Mouse (Mus musculus) neural tube, embryonic 13.5 days (tissue): ENCODE measurements around the gene Radil. TPM values are rescaled to one million over a fixed set of nuclear protein-coding genes. Genes with fewer than 3 reads are reported as not detected.

ENCODE experiments used
- ATAC-seq: fragments of 200-750 bp; cut with Nextera tagmentation; 2 replicates; pipeline ENCODE4 v1.8.0; 2017; ENCODE audit warnings: low read depth, mild to moderate bottlenecking, moderate TSS enrichment, moderate library complexity
- H3K27ac ChIP-seq: fragments of 300-500 bp; sonication (generic); replicated peaks from 2 replicates; pipeline ENCODE4 v1.5.1; 2015; ENCODE audit warnings: moderate library complexity, mild to moderate bottlenecking, inconsistent platforms
- H3K27me3 ChIP-seq: fragments of 300-500 bp; sonication (generic); 2 replicates; pipeline ENCODE4 v1.6.1; 2015; ENCODE audit warnings: mild to moderate bottlenecking, inconsistent platforms
- H3K36me3 ChIP-seq: fragments of 300-500 bp; sonication (generic); 2 replicates; pipeline ENCODE4 v1.6.1; 2015; ENCODE audit warnings: mild to moderate bottlenecking, inconsistent platforms
- H3K4me1 ChIP-seq: fragments of 300-500 bp; sonication (generic); replicated peaks from 2 replicates; pipeline ENCODE4 v1.6.1; 2015; ENCODE audit warnings: inconsistent platforms
- H3K4me2 ChIP-seq: fragments of 300-500 bp; sonication (generic); 2 replicates; pipeline ENCODE4 v1.6.1; 2015; ENCODE audit warnings: inconsistent platforms, mild to moderate bottlenecking, moderate library complexity
- H3K4me3 ChIP-seq: fragments of 300-500 bp; sonication (generic); 2 replicates; pipeline ENCODE4 v1.5.1; 2015; ENCODE audit warnings: mild to moderate bottlenecking, inconsistent platforms
- H3K9ac ChIP-seq: fragments of 300-500 bp; sonication (generic); 2 replicates; pipeline ENCODE4 v1.6.1; 2015; ENCODE audit warnings: moderate library complexity, mild to moderate bottlenecking, inconsistent platforms
- H3K9me3 ChIP-seq: fragments of 300-500 bp; sonication (generic); 2 replicates; pipeline ENCODE4 v1.6.1; 2016; ENCODE audit warnings: inconsistent platforms
- WGBS: fragments of 180-500 bp; shearing (Covaris S2); methylation state at CpG from one replicate; pipeline ENCODE4 v1.1.7; 2015; 5-methylcytosine and 5-hydroxymethylcytosine counted together
- polyA plus RNA-seq: library from polyadenylated mRNA; unstranded; fragments of >200 nt; fragmentation: Nextera tagmentation; extraction: Ambion mirVana; gene quantifications from 2 replicates; pipeline ENCODE4 v1.2.1, GENCODE M21; 2015

Radil gene
- polyA plus RNA-seq, 1 experiment from 2014 or later = 11.8 TPM

DNA sequence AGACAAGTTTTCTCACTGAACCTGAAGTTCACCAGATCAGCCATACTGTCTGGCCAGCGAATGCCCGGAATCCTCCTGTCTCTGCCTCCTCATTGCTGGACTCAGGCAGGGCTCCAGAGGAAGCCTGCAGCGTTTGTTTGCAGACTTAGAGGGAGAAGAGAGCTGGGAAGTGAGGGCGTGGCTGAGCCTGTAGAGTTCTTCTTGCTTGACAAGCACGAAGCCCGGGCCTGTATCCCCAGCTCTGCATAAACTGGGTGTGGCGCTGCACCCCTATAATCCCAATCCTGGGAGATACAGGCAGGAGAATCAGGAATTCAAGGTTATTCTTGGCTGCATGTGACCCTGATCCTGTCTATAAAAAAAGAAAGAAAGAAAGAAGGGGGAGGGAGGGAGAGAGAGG lies 9.4 kb upstream of the Radil start:
- H3K27me3 ChIP-seq = no peaks in the 10 kb centered on the region
- H3K4me3 ChIP-seq = no peak overlapping the region
- no peak for ATAC-seq
- no peaks in the 10 kb centered on the region for H3K9me3 ChIP-seq
- no peaks in the 10 kb centered on the region for H3K4me1 ChIP-seq
- H3K36me3 ChIP-seq = no peaks in the 10 kb centered on the region
- no peak overlapping the region for H3K27ac ChIP-seq
- no peak overlapping the region for H3K9ac ChIP-seq
- WGBS = 55% methylated on average over 7 of the region's 7 CpGs
- no peak overlapping the region for H3K4me2 ChIP-seq

DNA sequence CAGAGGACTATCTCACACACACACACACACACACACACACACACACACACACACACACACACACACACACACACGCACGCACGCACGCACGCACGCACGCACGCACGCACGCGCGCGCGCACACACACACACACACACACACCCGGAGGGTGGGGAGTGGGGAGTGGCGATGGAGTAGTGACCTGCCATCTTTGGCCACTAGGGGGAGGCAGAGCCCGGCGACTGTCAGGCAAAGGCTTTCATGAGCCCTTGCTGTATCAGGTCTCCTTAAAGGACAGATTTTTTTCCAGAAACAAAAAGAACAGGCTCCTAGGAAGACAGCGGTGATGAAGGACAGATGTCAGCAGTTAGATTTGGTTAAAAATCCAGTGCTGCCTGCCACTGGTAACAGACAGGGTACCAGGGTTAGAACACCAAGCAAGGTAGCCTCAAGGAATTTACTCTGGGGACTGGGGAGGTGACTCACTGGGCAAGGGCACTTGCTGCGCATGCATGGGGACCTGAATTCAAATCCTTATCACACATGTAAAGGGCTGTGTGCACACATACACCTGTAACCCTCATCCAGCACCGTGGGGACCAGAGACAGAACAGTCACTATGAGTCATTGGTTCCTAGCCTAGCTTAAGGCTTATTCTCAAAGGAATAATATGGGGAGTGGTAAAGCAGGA lies 6.6 kb upstream of the Radil start:
- Histone ChIP-seq H3K27me3 (no peaks in the 10 kb centered on the region), H3K9ac (no peak overlapping the region), H3K36me3 (no peaks in the 10 kb centered on the region), H3K9me3 (no peaks in the 10 kb centered on the region), H3K4me2 (0 out of 2 replicates have a peak overlapping the region, but pooled peaks have one; percentile 9), H3K27ac (no peak overlapping the region), H3K4me1 (no peaks in the 10 kb centered on the region), H3K4me3 (no peak overlapping the region)
- WGBS = 27% methylated on average over 13 of the region's 21 CpGs
- ATAC-seq = peak; percentile 66; the same call in 1 of the 2 replicates

DNA sequence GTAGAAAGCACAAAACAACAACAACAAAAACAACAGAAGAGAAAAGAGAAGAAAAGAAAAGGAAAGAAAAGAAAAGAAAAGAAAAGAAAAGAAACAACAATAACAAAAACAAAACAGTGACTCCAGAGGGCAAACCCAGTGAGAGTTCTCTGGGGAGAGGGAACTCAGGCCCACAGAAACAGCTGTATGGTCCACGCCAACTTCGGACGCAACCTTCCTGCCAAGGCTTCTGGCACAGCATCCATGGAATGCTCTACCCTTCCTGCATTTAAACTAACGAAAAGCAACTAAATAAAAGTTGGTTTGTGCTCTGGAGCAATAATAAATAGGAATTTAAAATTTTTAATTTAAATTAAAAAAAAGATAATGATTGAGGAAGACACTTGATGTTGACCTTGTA lies 5.8 kb upstream of the Radil start:
- no peak overlapping the region for H3K4me2 ChIP-seq
- H3K27ac ChIP-seq = no peak overlapping the region
- no peaks in the 10 kb centered on the region for H3K4me1 ChIP-seq
- no peaks in the 10 kb centered on the region for H3K27me3 ChIP-seq
- no peaks in the 10 kb centered on the region for H3K9me3 ChIP-seq
- WGBS = 93% methylated on average over 4 of the region's 4 CpGs
- no peak overlapping the region for H3K4me3 ChIP-seq
- ATAC-seq = no peak
- H3K36me3 ChIP-seq = no peaks in the 10 kb centered on the region
- no peak overlapping the region for H3K9ac ChIP-seq

DNA sequence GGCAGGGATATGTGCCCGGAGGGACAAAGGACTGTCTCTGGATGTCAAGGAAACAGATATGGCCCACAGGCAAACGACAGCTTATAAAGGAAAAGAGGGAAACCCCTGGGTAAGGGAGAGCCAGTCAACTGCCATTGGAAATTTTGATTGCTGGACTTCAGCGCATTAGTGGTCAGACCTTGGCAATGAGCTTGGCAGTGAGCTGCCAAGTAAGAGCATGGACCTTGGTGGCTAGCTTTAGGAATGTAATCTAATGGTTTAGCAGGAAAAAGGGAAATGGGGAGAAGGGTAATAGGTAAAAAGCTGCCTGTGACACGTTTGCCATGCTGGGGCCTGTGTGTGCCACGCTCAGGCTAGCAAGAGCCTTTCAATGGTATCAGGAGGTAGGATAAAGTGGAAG lies 5.0 kb upstream of the Radil start:
- Histone ChIP-seq H3K36me3 (no peaks in the 10 kb centered on the region), H3K9ac (no peak overlapping the region), H3K4me3 (no peak overlapping the region), H3K27me3 (no peaks in the 10 kb centered on the region), H3K27ac (no peak overlapping the region), H3K4me1 (0 out of 2 replicates have a peak, but pooled peaks cover 2% of the 10 kb centered on the region), H3K4me2 (no peak overlapping the region), H3K9me3 (no peaks in the 10 kb centered on the region)
- ATAC-seq = no peak
- WGBS = 80% methylated on average over 5 of the region's 5 CpGs

DNA sequence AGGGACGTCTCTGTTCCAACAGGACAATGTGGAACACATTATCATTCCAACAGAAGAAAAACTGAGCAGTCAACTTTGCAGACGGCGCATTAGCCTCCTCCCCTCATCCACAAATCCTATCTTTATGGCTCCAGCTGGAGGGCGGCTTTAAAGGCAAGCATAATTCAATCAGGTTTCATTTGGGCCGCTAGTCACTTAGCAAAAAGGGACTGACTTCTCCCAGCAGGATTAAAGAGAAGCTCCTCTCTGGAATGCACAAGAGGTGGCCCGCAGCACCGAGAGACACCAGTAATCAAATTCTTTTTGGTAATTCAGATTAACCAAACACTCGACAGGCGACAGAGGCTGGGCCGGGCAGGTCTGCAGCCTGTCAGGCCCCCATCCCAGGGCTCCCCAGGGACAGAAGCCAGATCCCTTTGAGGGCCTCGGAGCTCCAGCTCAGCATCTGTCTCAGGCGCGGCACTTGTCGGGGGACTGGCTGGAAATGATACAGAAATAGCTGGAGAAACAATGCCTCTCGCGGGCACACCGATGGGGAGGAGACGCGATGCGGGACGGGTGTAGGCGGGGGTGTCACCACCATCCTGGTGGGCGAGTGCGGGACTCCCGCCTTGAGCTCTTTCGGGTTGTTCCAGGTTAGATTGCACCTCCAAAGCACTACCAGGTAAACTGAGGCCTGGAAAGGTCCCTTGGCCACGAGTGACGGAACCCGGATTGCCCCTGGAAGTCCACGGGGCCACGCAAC lies 765 bp downstream of the Radil start:
- H3K9me3 ChIP-seq = no peaks in the 10 kb centered on the region
- under 1% methylated on average over 31 of the region's 31 CpGs for WGBS
- H3K9ac ChIP-seq = peak overlapping the region; percentile 75
- peak; percentile 60 for ATAC-seq
- peaks cover 27% of the 10 kb centered on the region for H3K4me1 ChIP-seq
- peak overlapping the region; percentile 67 for H3K4me3 ChIP-seq
- H3K36me3 ChIP-seq = no peaks in the 10 kb centered on the region
- H3K27me3 ChIP-seq = no peaks in the 10 kb centered on the region
- H3K4me2 ChIP-seq = peak overlapping the region; percentile 82
- peak overlapping the region; percentile 68 for H3K27ac ChIP-seq

DNA sequence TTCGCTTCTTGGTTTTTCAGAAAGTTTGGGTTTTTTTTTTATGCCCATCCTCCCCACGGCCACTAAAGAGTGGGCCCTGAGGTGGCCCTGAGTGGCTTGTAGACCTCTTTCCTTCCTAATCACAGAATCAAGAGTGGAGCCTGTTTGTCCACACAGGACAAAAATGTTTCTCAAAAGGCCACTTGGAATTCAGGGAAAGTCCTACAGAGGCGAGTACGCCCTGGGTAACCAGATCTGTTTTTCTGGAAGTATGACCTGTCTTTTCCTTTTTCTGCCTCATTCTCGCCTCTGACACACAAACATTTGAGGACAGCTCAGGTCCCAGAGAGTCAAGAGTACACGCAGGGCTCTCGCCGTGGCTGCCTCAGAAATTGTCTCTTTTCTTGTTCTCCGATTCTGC lies 1.5 kb downstream of the Radil start:
- 34% methylated on average over 9 of the region's 9 CpGs for WGBS
- peaks cover 27% of the 10 kb centered on the region for H3K4me1 ChIP-seq
- H3K4me2 ChIP-seq = peak overlapping the region; percentile 82
- H3K4me3 ChIP-seq = peak overlapping the region; percentile 67; the same call in 1 of the 2 replicates
- ATAC-seq = no peak
- H3K9ac ChIP-seq = peak overlapping the region; percentile 18; the same call in 1 of the 2 replicates
- no peaks in the 10 kb centered on the region for H3K27me3 ChIP-seq
- 0 out of 2 replicates have a peak overlapping the region, but pooled peaks have one; percentile 2 for H3K27ac ChIP-seq
- H3K9me3 ChIP-seq = no peaks in the 10 kb centered on the region
- H3K36me3 ChIP-seq = no peaks in the 10 kb centered on the region

DNA sequence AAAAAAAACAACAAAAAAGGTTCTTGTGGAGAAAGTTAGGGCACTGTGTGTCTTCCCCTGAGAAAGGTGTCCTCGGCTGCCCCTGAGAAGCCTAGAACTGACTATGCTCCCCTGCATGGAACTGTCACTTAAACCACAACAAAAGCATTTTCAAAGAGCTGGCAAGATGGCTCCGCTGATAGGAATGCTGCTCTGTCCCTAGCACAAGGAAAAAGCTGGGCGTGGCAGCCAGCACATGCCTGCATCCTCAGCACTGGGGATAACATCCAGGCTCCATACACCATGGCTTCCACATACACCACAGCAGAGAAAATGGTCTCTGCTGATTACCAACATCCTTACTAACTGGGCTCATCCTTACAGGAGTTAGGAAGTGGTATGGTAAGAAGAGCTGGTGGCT lies 3.8 kb downstream of the Radil start:
- no peak for ATAC-seq
- Histone ChIP-seq H3K4me3 (no peak overlapping the region), H3K4me1 (peaks cover 27% of the 10 kb centered on the region), H3K36me3 (peaks cover 10% of the 10 kb centered on the region), H3K27ac (no peak overlapping the region), H3K27me3 (no peaks in the 10 kb centered on the region), H3K9ac (no peak overlapping the region), H3K4me2 (no peak overlapping the region), H3K9me3 (no peaks in the 10 kb centered on the region)
- WGBS = 79% methylated on average over 3 of the region's 3 CpGs

DNA sequence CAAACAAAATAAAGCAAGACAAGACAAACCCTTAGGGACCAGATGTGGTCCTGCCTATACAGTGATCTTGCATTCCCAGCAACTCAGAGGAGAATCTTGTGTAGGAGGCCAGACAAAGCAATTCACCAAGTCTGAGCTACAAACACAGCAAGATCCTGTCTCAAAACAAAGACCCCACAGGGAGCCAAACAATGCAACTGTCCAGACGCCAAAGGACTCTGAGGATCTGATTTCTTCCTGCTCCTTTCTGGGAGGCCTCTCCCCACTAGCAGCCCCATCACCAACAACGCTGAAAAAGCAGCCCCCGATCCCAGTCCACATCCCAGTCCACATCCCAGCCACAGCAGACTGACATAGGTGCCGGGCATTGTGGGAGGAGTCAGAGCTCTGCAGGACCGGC lies 4.6 kb downstream of the Radil start:
- no peaks in the 10 kb centered on the region for H3K9me3 ChIP-seq
- 7% methylated on average over 5 of the region's 5 CpGs for WGBS
- ATAC-seq = no peak

DNA sequence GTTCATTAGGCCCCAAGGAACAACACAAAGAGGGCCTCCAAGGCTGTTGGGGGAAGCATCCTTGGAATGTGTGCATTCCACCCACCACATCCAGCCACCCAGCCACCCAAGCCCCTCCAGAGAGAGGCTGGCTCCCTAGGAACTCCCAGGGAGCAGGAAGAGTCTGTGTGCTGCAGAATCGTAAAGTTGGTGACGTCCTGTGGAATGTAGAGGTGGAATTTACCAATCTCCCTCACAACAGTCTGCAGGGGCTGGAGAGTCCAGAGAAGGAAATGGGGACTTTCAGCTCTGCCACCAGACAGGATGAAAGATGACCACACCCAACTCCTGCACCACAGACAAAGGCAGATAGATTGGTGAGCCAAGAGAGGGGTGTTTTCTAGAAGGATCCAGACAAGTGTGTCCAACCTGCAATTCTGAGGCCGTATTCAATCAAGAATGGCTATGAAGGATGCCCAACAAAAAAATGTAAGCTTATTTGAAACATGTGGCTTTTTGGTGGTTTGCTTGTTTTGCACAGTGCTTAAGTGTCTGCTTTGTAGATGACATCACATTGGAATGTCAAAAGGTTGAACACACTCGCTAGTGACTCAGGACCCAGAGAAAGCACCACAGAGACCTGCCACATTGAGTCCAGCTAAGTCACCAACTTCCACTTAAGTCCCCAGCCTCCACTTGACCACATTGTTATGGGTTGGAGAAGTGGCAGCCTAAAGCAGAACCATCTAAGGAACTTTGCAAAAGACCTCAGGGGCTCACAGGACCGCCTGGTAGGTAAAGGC lies 5.7 kb downstream of the Radil start:
- no peak overlapping the region for H3K9ac ChIP-seq
- H3K4me3 ChIP-seq = no peak overlapping the region
- peaks cover 19% of the 10 kb centered on the region for H3K4me1 ChIP-seq
- no peak overlapping the region for H3K4me2 ChIP-seq
- peaks cover 10% of the 10 kb centered on the region for H3K36me3 ChIP-seq
- no peak for ATAC-seq
- no peaks in the 10 kb centered on the region for H3K9me3 ChIP-seq
- no peaks in the 10 kb centered on the region for H3K27me3 ChIP-seq
- H3K27ac ChIP-seq = no peak overlapping the region
- 75% methylated on average over 5 of the region's 5 CpGs for WGBS

More for the DNA sequence above, 4.6 kb downstream of the Radil start:
- no peak overlapping the region for H3K4me3 ChIP-seq
- H3K4me2 ChIP-seq = no peak overlapping the region
- peaks cover 10% of the 10 kb centered on the region for H3K36me3 ChIP-seq
- H3K27me3 ChIP-seq = no peaks in the 10 kb centered on the region
- H3K27ac ChIP-seq = no peak overlapping the region
- peaks cover 27% of the 10 kb centered on the region for H3K4me1 ChIP-seq
- H3K9ac ChIP-seq = peak overlapping the region; percentile 34; the same call in 1 of the 2 replicates

DNA sequence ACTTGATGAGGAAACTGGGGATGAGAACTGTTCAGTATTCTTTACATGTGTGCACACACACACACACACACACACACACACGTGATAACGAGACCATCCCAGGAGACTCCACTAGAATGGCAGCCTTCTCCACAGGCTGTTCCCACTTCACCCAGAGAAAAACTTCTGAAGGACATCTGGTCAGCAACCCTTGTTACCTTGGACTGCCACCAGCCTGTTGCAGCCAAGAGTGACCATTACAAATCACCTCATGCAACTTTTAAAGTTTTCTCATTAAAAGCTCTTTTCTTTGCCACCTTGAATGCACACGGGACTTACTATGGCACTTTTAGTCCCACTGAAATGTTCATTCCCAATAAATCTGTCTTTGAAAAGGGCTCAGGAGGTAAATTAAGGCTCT lies 13.6 kb downstream of the Radil start:
- no peak overlapping the region for H3K9ac ChIP-seq
- WGBS = 90% methylated on average over 3 of the region's 3 CpGs
- H3K27ac ChIP-seq = no peak overlapping the region
- H3K9me3 ChIP-seq = no peaks in the 10 kb centered on the region
- no peaks in the 10 kb centered on the region for H3K27me3 ChIP-seq
- no peak overlapping the region for H3K4me2 ChIP-seq
- no peak for ATAC-seq
- no peaks in the 10 kb centered on the region for H3K4me1 ChIP-seq
- no peaks in the 10 kb centered on the region for H3K36me3 ChIP-seq
- no peak overlapping the region for H3K4me3 ChIP-seq

DNA sequence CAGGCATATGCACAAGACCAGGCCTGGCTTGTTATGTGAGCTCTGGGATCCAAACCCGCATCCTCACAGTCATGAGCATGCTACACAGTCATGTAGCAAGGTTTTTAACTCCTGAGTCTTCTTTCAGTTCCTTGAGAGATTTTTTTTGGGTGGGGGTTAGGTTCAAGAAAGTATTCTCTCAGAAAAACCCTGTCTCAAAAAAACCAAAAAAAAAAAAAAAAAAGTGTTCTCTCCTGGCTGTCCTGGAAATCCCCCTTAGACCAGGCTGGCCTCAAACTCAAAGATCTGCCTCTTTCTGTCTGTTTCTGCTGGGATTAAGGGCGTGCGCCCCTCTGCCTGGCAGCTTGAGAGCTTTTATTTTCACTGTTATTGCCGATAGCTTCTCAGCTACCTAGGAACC lies 15.5 kb downstream of the Radil start:
- Histone ChIP-seq H3K36me3 (0 out of 2 replicates have a peak, but pooled peaks cover under 1% of the 10 kb centered on the region), H3K27ac (no peak overlapping the region), H3K4me3 (no peak overlapping the region), H3K9ac (no peak overlapping the region), H3K4me1 (no peaks in the 10 kb centered on the region), H3K27me3 (peaks cover 7% of the 10 kb centered on the region), H3K9me3 (no peaks in the 10 kb centered on the region), H3K4me2 (no peak overlapping the region)
- 79% methylated on average over 4 of the region's 4 CpGs for WGBS
- no peak for ATAC-seq

DNA sequence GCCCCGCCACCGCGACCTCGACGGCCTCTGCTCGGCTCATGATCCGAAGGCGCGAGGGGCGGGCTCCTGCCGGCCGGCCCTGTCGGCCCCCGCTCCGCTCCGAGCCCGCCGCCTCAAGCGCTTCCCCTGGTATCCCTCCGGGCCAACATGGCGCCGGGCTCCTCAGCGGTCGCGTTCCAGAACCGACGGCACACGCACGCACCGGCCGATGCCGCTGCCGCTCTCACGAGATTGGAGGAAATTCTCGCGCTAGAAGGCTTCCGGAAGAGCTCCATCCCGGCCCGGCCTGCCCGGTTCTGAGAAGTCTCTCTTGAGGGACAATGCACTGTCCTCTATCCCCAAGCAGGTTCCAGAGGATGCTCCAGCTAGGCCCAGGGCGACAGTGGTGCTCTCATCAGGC lies 21.0 kb downstream of the Radil start, which contains the start of gene Papolb:
Gene Papolb (minus strand): TSS at position 162 of the 400 bp plus-strand sequence.
- Histone ChIP-seq H3K4me1 (no peaks in the 10 kb centered on the region), H3K27me3 (peaks cover 32% of the 10 kb centered on the region), H3K4me3 (peak within 1 kb of the TSS; percentile 14; the same call in 1 of the 2 replicates), H3K4me2 (peak within 1 kb of the TSS; percentile 33), H3K27ac (no peak within 1 kb of the TSS), H3K9ac (no peak within 1 kb of the TSS), H3K36me3 (peaks cover 7% of the 10 kb centered on the region; the same call in 1 of the 2 replicates), H3K9me3 (no peaks in the 10 kb centered on the region)
- no peak for ATAC-seq
- 42% methylated on average over 41 of the region's 41 CpGs for WGBS
